Mouse (Mus musculus) testis, adult 2 months (tissue): ENCODE data around the gene Hoxd8.

ENCODE experiments used
- CTCF ChIP-seq: fragments of 200-500 bp; IDR thresholded peaks from 2 replicates; pipeline ENCODE4 v1.5.1; 2012; ENCODE audit warnings: low read depth, mild to moderate bottlenecking, inconsistent platforms, low read length, moderate library complexity; ENCODE audit not compliant: control insufficient read depth, insufficient read depth, insufficient replicate concordance
- POLR2A ChIP-seq: fragments of 200-500 bp; IDR thresholded peaks from 2 replicates; pipeline ENCODE4 v1.6.1; 2012; ENCODE audit warnings: low read depth, mild to moderate bottlenecking, inconsistent platforms, low read length, moderate library complexity; ENCODE audit not compliant: control insufficient read depth

- no peak for TF ChIP-seq POLR2A
- TF ChIP-seq CTCF, result no peak
Measured at GRCm38 (mm10) chr2:74736688-74737577, 32.5 kb downstream of the Hoxd8 start.
